Mouse (Mus musculus) stomach, embryonic 16.5 days (tissue): ENCODE data around the gene Tmem269. TPM values are rescaled to one million over a fixed set of nuclear protein-coding genes. Genes with fewer than 3 reads are reported as not detected.

Source experiments
- ATAC-seq: fragments of 200-750 bp; cut with Nextera tagmentation; 2 replicates; pipeline ENCODE4 v1.8.0; 2017; ENCODE audit warnings: moderate number of reproducible peaks, moderate TSS enrichment; ENCODE audit not compliant: insufficient read depth, low FRiP score
- H3K27ac ChIP-seq: fragments of 300-500 bp; sonication (generic); 2 replicates; pipeline ENCODE4 v1.5.1; 2014; ENCODE audit warnings: low read length
- H3K27me3 ChIP-seq: fragments of 300-500 bp; sonication (generic); 2 replicates; pipeline ENCODE4 v1.6.1; 2014; ENCODE audit warnings: low read length, control low read depth, mixed read lengths; ENCODE audit not compliant: control insufficient read depth, insufficient read depth
- H3K36me3 ChIP-seq: fragments of 300-500 bp; sonication (generic); 2 replicates; pipeline ENCODE4 v1.6.1; 2014; ENCODE audit warnings: low read length; ENCODE audit not compliant: control insufficient read depth, insufficient read depth
- H3K4me1 ChIP-seq: fragments of 300-500 bp; sonication (generic); 2 replicates; pipeline ENCODE4 v1.6.1; 2014; ENCODE audit warnings: low read length, control low read depth, mixed read lengths; ENCODE audit not compliant: control insufficient read depth, insufficient read depth
- H3K4me2 ChIP-seq: fragments of 300-500 bp; sonication (generic); 2 replicates; pipeline ENCODE4 v1.6.1; 2014; ENCODE audit warnings: low read depth, low read length, mixed read lengths
- H3K4me3 ChIP-seq: fragments of 300-500 bp; sonication (generic); replicated peaks from 2 replicates; pipeline ENCODE4 v1.5.1; 2014; ENCODE audit warnings: mild to moderate bottlenecking, low read length
- H3K9ac ChIP-seq: fragments of 300-500 bp; sonication (generic); 2 replicates; pipeline ENCODE4 v1.6.1; 2014; ENCODE audit warnings: low read length
- H3K9me3 ChIP-seq: fragments of 300-500 bp; sonication (generic); replicated peaks from 2 replicates; pipeline ENCODE4 v1.6.1; 2016; ENCODE audit warnings: low read length, control low read depth; ENCODE audit not compliant: control insufficient read depth
- WGBS: fragments of 180-500 bp; shearing (Covaris S2); extraction: QIAGEN DNeasy Blood & Tissue Kit; methylation state at CpG from one replicate; pipeline ENCODE4 v1.1.7; 2014; 5-methylcytosine and 5-hydroxymethylcytosine counted together
- polyA plus RNA-seq: library from polyadenylated mRNA; unstranded; fragments of >200 nt; fragmentation: Nextera tagmentation; extraction: Ambion mirVana; gene quantifications from 2 replicates; pipeline ENCODE4 v1.2.1, GENCODE M21; 2015

Gene Tmem269
- polyA plus RNA-seq, 1 experiment from 2014 or later: 0.10 TPM

DNA sequence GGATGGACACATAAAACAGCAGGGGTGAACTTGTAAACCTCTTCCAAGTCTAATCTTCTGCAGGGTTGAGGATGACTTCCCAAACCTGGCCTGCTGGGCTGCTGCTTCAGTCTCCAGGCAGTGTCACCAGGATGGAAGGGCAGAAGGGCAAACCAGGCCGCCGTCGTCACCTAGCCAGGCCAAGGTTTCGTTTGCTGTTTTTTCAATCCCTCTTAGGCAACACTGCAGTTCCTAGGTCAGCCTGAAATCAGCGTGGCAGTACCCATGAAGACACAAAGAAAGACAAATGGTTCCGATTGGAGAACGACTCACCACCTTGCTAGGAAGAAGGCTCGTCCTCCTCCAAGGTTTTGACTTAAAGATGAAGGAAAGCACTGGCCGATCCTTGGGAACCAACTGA lies 7.7 kb upstream of the Tmem269 start:
- Histone ChIP-seq H3K27ac (no peak overlapping the region), H3K36me3 (peaks cover 12% of the 10 kb centered on the region; the same call in 1 of the 2 replicates), H3K9me3 (no peaks in the 10 kb centered on the region), H3K4me1 (no peaks in the 10 kb centered on the region), H3K4me3 (no peak overlapping the region), H3K27me3 (no peaks in the 10 kb centered on the region), H3K4me2 (no peak overlapping the region), H3K9ac (no peak overlapping the region)
- ATAC-seq: no peak
- 86% methylated on average over 9 of the region's 9 CpGs for WGBS

- 92% methylated on average over 3 of the region's 3 CpGs for WGBS
These were observed 6.5 kb upstream of the Tmem269 start for GRCm38 (mm10) chr4:119224534-119224933.

GRCm38 (mm10) chr4:119223696-119224095 lies 5.7 kb upstream of the Tmem269 start:
- 83% methylated on average over 1 of the region's 1 CpGs for WGBS
- ATAC-seq: no peak
- no peaks in the 10 kb centered on the region for H3K27me3 ChIP-seq

More at GRCm38 (mm10) chr4:119224534-119224933, 6.5 kb upstream of the Tmem269 start:
- no peak overlapping the region for H3K4me2 ChIP-seq
- no peak for ATAC-seq
- peaks cover 12% of the 10 kb centered on the region; the same call in 1 of the 2 replicates for H3K36me3 ChIP-seq
- H3K9ac ChIP-seq: no peak overlapping the region
- no peaks in the 10 kb centered on the region for H3K4me1 ChIP-seq
- H3K27me3 ChIP-seq: no peaks in the 10 kb centered on the region
- H3K27ac ChIP-seq: no peak overlapping the region
- H3K9me3 ChIP-seq: no peaks in the 10 kb centered on the region
- H3K4me3 ChIP-seq: no peak overlapping the region

DNA sequence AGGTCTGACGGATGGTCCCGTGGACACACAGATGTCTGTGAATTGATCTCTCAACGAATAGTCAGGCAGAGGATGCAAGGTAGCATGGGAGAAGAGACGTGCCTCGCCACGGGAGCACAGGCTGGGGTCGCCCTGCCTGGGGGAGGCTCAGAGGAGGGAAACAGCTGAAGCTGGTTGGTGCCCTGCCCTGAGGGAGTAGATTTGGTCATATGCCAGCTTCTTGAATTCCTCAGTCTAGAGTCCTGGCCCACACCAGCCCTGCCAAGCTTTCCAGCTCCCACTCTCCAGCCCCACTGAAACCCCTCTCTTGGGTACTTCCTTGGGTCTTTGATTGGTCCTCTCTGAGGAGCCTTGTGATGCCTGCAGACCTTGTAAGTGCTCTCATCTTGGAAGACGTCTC lies 1.4 kb downstream of the Tmem269 start:
- H3K36me3 ChIP-seq: no peaks in the 10 kb centered on the region
- H3K4me3 ChIP-seq: no peak overlapping the region
- no peaks in the 10 kb centered on the region for H3K9me3 ChIP-seq
- no peaks in the 10 kb centered on the region for H3K27me3 ChIP-seq
- no peak overlapping the region for H3K4me2 ChIP-seq
- no peaks in the 10 kb centered on the region for H3K4me1 ChIP-seq
- H3K9ac ChIP-seq: no peak overlapping the region
- 75% methylated on average over 8 of the region's 8 CpGs for WGBS
- peak; percentile 35; the same call in 1 of the 2 replicates for ATAC-seq
- no peak overlapping the region for H3K27ac ChIP-seq

More at GRCm38 (mm10) chr4:119223696-119224095, 5.7 kb upstream of the Tmem269 start:
- Histone ChIP-seq H3K27ac (no peak overlapping the region), H3K9ac (no peak overlapping the region), H3K4me2 (no peak overlapping the region), H3K9me3 (no peaks in the 10 kb centered on the region), H3K4me3 (no peak overlapping the region), H3K4me1 (no peaks in the 10 kb centered on the region), H3K36me3 (peaks cover 12% of the 10 kb centered on the region; the same call in 1 of the 2 replicates)

DNA sequence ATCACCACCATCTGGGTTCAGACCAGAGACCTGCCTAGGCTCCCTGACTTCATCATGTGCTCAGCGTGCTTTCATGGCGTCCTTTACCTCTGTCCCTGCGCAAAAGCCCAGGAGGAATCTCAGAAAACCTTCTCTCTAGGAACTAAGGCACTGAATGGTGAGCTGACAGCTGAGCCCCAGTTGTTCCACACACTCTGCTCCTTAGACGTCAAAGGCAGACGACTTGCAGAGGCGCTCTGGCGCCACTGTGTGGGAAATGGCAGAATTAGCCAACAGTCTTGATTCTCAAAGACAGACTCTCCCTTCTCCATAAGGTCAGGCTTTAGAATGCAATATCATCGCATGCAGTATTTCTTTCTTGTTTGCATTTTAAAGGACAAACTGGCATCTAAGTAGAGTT lies 13.3 kb downstream of the Tmem269 start:
- Histone ChIP-seq H3K27ac (no peak overlapping the region), H3K9me3 (no peaks in the 10 kb centered on the region), H3K27me3 (no peaks in the 10 kb centered on the region), H3K36me3 (peaks cover 2% of the 10 kb centered on the region; the same call in 1 of the 2 replicates), H3K4me1 (no peaks in the 10 kb centered on the region), H3K4me2 (no peak overlapping the region), H3K4me3 (no peak overlapping the region), H3K9ac (no peak overlapping the region)
- peak; percentile 72; the same call in 1 of the 2 replicates for ATAC-seq
- WGBS: 18% methylated on average over 8 of the region's 8 CpGs

GRCm38 (mm10) chr4:119198105-119198504 lies 19.9 kb downstream of the Tmem269 start:
- Histone ChIP-seq H3K27ac (no peak overlapping the region), H3K4me3 (no peak overlapping the region), H3K9ac (no peak overlapping the region), H3K9me3 (no peaks in the 10 kb centered on the region), H3K4me1 (peaks cover 13% of the 10 kb centered on the region), H3K36me3 (peaks cover 8% of the 10 kb centered on the region; the same call in 1 of the 2 replicates), H3K27me3 (no peaks in the 10 kb centered on the region), H3K4me2 (no peak overlapping the region)
- no peak for ATAC-seq
- WGBS: 73% methylated on average over 6 of the region's 6 CpGs

GRCm38 (mm10) chr4:119195582-119196320 lies 22.3 kb downstream of the Tmem269 start:
- Histone ChIP-seq H3K9ac (peak overlapping the region; percentile 91), H3K4me3 (peak overlapping the region; percentile 82), H3K36me3 (peaks cover 8% of the 10 kb centered on the region; the same call in 1 of the 2 replicates), H3K9me3 (no peaks in the 10 kb centered on the region), H3K4me1 (peaks cover 13% of the 10 kb centered on the region), H3K4me2 (peak overlapping the region; percentile 77), H3K27me3 (no peaks in the 10 kb centered on the region), H3K27ac (peak overlapping the region; percentile 46; the same call in 1 of the 2 replicates)
- 7% methylated on average over 18 of the region's 18 CpGs for WGBS
- no peak; the same call in 1 of the 2 replicates for ATAC-seq

GRCm38 (mm10) chr4:119194909-119195581 lies 23.0 kb downstream of the Tmem269 start, which contains the start of gene Svbp:
Svbp (plus strand) TSS chr4:119195306.
- peak; percentile 98 for ATAC-seq
- Histone ChIP-seq H3K36me3 (peaks cover 8% of the 10 kb centered on the region; the same call in 1 of the 2 replicates), H3K4me3 (peak within 1 kb of the TSS; percentile 82), H3K27ac (peak within 1 kb of the TSS; percentile 46; the same call in 1 of the 2 replicates), H3K9ac (peak within 1 kb of the TSS; percentile 91), H3K4me2 (peak within 1 kb of the TSS; percentile 77), H3K9me3 (no peaks in the 10 kb centered on the region), H3K4me1 (peaks cover 13% of the 10 kb centered on the region), H3K27me3 (no peaks in the 10 kb centered on the region)
- under 1% methylated on average over 44 of the region's 47 CpGs for WGBS

- Histone ChIP-seq H3K4me1 (peaks cover 9% of the 10 kb centered on the region), H3K27me3 (no peaks in the 10 kb centered on the region), H3K4me2 (no peak overlapping the region), H3K9ac (no peak overlapping the region), H3K4me3 (no peak overlapping the region), H3K27ac (no peak overlapping the region), H3K36me3 (0 out of 2 replicates have a peak, but pooled peaks cover 2% of the 10 kb centered on the region), H3K9me3 (no peaks in the 10 kb centered on the region)
- ATAC-seq: no peak
- WGBS: 88% methylated on average over 4 of the region's 4 CpGs
These were observed 25.3 kb downstream of the Tmem269 start for GRCm38 (mm10) chr4:119192757-119193156.
